Mouse (Mus musculus): ENCODE measurements around the gene Cyth2. TPM values are rescaled to one million over a fixed set of nuclear protein-coding genes. Genes with fewer than 3 reads are reported as not detected.

Cyth2 gene
- total RNA-seq (2021) = 100 to 1,000 TPM; 121 to 125 TPM
- long read RNA-seq, experiment 1, transcript Cyth2-202 (12 exons, 2,519 nt) = minor isoform, 62 of 154 reads
- long read RNA-seq, experiment 1, transcript Cyth2-203 (12 exons, 1,512 nt) = major isoform, 77 of 154 reads
- long read RNA-seq, experiment 1, partial matches to known transcripts = 5 of 154 reads
- long read RNA-seq, experiment 1, other reads (novel, unspliced or antisense) = 8 of 154 reads
- long read RNA-seq, experiment 2, transcript Cyth2-202 (12 exons, 2,519 nt) = minor isoform, 9 of 40 reads
- long read RNA-seq, experiment 2, transcript Cyth2-203 (12 exons, 1,512 nt) = major isoform, 22 of 40 reads
- long read RNA-seq, experiment 2, partial matches to known transcripts = 2 of 40 reads
- long read RNA-seq, experiment 2, other reads (novel, unspliced or antisense) = 7 of 40 reads

DNA sequence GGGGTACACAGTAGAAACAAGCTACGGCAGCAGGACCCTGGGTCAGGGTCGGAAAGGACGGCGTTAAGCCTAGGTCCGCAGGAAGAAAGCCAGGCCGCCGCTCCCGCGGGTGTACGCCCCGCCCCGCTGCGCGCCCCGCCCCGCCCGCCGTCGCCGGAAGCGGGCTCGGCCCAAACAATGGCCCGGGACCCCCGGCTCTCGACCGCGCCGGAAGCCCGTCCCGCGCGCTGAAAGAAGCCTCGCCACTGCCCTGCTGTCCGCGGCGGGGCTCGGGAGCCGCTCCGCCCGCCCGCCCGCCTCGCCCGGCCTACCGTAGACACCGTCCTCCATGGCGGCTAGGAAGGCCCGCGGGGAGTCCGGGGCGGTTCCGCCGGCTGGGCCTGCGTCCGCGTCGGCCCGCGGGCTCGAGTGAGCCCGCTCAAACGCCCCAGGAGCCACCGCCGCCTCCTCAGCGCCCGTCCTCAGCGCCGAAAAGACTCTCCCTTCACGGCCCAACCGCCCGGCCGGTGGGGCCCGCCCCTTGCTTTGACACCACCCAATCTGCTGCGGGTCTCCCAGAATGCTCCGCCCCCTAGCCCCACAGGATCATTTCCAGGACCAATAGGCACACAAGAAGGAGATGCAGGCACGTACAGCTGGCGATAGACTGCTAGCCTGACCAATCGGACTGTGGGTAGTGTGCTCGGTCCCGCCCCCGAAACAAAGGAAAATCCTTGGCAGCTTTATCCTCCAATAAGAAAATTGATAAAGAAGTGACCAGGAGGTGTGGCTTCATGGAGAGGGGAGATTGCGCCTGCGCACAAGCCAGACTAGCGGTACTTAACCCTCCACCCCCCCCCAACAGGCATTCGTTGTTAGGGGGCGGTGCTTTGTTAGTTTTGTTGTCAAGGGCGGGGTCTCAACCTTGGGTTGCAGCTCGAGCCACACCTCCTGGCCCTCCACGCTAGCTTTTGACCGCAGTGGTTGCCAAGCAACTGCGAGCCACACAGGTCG is at the start of gene Cyth2:
Gene Cyth2 (minus strand): TSS at position 795 of the 993 bp plus-strand sequence.
- peak; percentile 98 for DNase-seq

DNA sequence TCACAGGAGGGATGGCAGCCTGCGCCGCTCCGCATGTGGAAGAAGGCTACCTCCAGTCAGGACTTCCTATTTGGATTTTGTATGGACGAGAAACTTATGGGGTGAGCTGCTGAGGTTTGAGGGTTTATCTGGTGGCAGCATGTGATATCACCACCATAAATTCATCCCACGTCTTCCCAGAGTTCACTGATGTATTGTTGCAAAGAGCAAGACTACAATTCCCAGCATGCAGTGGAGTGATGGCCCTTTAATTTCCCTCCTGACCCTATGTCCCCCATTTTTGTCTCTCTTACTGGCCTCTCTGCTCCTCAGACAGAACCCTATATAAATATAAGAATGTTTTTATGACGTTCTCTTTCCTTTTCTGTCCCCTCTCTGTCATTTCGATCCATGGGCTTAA is 48.4 kb upstream of the Cyth2 start:
- no peak for DNase-seq

DNA sequence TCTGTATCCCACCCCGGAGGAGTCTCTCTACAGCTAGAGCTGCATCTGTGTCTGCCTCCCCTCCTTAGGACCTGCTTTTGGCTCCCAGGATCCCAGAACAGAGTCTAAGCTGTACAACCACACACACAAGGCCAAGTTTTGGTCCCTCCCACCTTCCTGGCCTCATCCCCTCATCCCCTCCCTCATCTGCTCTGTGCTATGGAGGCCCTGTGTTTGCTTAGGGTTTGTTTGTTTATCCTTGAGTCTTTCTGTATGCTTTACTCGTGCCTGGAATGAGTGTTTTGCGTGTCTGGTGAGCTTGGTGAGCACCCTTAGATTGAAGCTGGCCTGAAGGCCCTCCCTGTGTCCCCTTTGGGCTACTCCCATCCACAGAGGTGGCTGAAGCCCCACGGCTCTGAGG is 44.6 kb upstream of the Cyth2 start:
- DNase-seq = no peak

DNA sequence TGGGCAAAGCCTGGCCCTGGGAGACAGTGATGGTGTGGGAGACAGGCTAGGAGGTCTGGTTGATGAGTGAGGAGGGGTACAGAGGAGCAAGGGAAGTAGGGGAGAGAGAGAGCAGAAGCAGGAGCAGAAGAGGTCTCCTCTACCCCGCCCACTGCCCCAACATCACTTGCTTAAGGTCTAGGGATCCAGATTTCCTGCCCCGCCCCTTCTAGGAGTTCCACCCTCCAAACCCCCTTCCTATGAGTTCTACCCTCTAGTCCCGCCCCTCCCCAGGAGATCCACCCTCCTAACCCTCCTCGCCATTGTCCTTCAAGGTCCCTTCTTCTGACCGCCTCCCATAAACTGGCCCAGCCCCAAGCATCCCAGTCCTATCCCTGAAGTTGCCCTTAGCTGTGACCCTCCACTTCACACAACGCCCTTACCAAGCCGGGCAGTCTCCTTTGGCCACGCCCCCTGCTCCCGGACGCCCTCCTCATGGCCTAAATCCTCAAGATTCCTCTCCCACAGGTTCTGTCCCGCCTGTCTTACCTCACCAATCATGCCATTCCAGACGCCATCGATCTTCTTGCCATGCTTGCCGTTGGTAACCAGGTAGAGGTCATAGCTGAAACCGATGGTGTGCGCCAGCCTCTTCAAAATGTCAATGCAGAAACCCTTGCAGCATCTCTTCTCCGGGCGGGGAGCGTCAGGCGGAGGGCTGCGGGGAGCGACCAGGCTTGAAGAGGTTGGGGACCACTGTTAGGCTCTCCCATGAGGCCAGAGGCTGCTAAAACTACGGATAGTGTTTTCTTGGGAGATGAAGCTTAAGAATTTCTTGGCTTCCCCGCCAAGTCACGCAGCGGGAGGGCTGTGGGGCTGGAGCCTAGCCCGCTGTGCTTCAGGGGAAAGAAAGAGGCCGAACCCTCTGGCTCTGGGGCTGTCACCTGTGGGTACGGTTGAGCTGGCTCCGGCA is 42.8 kb upstream of the Cyth2 start:
- peak in 1 of 2 experiments; percentile 29 for DNase-seq

DNA sequence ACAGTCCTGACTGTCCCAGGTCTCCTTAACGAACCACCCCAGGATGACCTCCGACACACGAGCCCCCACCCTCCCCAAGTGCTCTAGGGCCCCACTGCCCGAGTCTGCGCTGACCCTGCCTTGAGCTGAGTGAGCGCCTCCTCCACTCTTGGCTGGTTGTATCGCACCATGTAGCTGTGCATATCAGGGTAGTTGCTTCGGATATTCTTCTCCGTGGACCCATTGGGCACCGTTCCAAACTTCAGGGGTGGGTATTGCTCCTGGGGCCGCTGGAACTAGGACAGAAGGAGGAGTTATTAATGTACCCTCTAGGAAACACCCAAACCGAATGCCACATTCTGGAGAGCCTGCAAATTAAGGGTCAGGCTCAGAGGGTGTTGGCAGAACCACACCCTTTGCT is 38.7 kb upstream of the Cyth2 start:
- DNase-seq = no peak

DNA sequence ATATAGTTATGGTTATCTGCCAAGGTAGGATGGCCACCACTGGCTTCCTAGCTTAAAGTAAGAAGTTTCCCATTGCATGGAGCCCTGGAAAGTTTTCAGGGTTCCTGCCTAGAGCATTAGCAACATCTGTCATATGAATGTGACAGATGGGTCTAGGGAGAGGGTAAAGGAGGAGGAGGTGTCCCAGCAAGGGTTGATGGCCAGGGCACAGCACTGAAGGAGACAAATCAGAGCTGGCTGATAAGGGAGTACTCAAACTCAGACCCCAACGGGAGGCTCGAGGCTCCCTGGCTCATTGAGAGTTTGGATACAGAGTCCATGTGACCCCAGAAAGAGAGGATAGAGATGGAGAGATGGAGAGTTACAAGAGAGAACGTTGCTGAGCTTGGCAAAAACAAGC is 36.3 kb upstream of the Cyth2 start:
- DNase-seq = peak in 1 of 2 experiments; percentile 20

DNA sequence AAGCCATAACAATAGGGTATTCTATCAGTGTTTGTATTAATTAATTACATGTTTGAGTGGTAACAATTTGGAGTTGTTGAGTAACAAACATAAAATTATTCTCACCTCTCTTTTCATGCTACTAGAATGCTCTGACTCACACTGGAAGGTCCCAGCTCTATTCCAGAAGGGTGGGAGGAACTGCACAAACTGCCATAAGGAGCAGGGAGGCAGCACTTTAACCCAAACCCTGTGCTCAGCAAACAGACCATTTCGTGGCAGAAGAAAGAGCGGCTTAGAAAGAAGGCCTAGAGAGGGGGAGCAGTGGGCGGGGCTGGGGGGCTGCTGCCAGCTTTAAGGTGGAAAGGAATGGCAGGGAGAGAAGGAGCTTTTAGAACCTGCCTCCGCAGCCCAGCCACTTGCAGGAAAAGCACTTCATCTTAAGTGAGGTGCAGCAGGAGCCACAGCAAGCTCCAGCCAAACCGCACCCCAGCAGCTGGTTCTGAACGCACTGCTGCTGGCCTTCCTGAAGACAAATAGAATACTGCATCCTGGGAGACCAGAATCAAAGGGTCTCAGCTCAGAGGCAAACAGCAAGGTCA is 34.2 kb upstream of the Cyth2 start:
- no peak for DNase-seq

DNA sequence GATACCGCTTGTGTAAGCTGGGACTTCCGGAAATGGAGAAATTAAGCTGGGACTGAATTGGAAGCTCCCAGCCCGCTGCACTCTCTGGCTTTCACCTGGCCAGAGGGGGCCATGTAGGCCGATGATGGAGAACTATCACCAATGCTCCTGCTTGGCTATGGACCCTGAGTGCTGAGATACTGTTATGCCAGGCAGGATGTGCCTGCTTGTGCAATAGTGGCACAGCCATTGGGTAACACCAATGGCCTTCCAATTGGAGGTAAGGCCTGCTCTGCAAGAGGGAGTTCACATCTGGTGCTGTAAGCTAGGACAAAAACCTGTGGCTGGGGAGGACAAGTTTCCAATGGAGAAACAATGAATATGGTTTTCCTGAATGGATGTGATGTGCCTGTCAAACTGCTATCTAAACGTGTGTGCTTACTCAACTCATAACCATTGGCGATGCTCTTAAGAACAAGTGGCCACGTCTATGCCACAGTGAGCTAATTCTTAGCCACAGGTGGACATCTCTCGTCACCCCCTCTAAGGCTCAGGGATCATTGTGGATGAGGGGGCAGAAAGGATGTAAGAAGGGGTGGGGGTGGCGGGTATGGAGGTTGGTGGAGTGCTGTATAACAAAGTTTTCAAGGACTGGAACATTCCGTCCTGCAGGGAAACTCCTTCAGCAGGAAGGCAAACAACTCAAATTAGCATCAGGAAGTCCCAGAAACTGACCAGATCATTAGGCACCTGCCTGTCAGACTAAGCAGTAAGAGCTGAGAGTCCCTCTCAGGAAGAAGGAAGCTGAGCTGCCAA is 28.8 kb upstream of the Cyth2 start:
- DNase-seq = no peak

DNA sequence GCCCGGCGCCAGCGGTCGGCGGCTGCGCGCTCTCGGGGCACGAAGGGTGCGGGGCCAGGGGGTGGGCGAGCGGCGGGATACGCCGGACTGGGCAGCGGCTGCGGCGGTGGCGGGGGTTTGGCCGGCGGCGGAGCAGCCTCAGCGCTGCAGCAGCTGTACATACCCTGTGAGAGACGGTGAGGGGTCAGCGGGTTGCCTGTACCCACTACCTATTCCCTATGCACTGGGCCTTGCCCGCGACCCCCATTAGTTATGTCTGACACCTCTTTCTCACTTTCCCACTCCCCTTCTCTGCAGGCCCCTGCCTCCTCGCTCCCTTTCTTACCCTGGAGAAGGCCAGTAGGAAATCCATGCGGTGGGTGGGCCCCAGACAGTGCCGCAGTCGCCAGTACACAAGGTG is 19.5 kb upstream of the Cyth2 start:
- DNase-seq = no peak

DNA sequence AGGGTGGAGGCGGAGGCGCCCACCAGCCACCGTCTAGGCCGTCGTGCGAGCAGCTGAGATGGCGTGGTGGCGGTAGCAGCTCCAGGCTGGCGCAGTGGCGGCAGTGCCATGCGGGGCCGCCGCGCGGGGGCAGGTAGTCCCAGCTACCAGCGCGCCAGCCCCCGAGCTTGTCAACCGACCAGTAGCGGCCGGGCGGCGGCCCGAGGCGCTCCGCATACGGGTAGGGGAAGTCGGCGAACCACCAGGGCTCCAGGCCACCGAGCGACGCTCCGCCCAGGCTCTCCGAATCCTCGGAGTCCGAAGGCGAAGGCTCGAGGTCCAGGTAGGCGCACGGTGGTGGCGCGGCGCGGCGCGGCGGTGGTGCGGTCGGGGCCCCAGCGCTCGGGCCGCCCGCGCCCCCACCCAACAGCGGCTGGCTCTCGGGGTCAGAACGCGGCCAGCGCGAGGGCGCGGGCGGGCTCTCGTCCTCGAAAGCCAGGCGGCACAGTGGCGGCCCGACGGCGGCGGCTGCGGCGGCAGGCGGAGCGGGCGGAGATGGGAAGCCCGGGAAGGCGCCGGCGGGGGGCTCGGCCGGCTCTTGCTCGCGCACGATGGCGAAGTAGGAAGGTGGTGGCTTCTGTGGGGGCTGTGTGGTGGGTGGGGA is 18.9 kb upstream of the Cyth2 start:
- peak in 1 of 2 experiments; percentile 33 for DNase-seq

DNA sequence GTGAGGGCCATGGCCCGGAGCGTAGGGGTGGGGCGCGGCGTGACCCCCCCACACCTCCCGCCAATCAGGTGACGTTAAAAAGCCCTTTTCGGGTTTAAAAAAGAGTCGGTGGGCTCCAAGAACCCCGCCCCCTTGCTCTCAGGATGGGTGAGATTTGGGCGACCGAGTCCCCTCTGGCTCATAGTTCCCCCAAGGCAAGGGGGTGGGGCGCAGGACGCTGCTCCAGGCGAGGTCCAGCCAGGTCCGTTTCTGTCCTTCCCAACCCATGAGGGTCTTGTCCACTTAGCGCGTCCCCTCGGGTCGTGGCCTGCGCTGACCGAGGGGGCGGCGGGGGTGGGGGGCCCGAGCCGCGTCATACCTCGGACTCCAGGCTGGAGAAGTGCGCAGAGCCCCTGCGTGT is 18.0 kb upstream of the Cyth2 start:
- no peak for DNase-seq

DNA sequence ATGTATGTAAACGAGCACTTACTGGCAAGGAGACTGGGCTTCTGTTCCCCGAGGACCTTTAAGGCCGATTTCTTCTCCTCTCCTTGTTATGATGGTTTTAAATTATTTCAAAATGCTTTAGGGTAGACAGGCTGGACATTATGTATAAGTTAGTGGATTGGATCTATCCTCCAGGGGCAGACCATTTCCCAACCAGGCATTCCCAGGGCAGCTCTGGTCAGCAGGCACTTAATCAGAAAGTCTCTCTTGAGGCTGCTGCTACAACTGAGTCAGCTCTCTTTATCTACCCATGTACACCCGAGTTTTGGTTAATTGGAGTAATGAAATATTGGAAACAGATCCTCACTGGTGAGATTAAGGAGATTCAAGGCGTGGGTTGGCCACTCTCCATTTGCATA is 16.7 kb upstream of the Cyth2 start:
- DNase-seq = no peak

DNA sequence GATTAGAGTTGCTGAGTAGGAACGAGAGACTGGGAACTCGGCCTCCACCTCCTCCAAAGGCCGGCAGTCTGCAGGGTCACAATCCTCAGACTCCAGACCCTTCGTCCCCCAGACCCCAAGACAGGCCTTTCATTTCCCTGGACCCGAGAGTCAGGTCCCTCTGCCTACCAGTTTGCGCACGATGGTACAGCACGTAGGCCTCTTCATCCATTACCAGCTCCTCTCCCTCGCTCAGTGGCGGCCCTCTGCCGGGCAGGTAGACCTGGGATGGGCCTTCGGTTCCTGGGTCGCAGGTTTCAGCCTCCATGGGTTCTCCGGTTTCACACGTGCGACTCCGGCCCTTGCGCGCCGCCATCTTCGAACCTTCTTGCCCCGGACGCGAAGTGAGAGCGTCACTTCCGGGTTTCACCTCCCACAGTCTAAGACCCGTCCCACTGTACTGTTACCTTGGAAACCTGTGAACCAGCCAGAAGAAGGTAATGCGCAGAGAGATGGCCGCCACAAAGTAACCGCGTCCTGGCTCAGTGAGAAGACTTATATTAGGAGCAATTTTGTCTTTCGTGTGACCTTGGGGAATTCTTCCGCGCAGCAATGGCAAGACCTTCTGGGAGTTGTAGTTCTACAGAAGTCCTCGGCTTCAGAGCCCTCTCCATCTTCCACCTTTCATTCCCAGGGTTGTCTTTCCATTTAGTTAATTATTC is 16.2 kb upstream of the Cyth2 start, which contains the start of gene Grwd1:
Gene Grwd1 (minus strand): TSS at position 518 of the 701 bp plus-strand sequence.
- DNase-seq = peak; percentile 89 to 90

DNA sequence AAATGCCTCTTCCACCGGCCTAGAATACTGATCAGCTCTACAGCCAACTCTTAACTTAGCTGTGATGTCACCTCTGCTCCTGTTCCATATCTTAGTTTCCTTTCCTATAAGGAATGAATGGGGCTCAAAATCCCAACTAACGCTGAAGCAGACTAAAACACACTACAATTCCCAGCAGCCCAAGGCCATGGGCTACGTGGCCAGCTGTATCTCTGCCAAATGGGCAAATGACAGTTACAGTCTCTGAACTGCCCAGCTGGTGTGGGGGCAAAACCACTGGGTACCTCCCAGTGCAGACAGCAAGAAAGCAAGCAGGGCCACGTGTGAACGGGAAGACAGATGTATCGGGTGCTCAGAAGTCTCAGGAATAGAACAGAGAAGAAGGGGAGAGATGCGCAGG is 12.2 kb upstream of the Cyth2 start:
- peak in 1 of 2 experiments; percentile 52 for DNase-seq

DNA sequence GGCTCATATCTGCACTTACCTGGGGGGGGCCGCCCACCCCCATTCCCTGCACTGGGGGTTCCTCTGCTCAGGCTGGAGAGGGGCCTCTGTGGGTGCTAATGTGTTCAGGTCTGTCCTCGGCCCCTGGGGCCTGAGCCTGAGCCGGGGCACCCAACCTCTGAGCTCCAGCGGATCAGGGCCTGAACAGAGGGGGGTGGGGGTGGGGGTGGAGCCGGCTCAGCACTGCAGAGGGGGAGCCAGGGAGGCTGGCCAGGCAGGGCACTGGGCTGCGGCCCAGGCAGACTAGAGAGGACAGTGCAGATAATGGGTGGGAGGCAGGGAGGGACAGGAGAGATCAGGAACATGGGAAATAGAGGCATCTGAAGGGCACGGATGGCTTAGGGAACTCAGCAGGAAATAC is 10.2 kb upstream of the Cyth2 start, which contains the start of gene Kcnj14:
Gene Kcnj14 (minus strand): TSS at position 185 of the 400 bp plus-strand sequence.
- DNase-seq = no peak

DNA sequence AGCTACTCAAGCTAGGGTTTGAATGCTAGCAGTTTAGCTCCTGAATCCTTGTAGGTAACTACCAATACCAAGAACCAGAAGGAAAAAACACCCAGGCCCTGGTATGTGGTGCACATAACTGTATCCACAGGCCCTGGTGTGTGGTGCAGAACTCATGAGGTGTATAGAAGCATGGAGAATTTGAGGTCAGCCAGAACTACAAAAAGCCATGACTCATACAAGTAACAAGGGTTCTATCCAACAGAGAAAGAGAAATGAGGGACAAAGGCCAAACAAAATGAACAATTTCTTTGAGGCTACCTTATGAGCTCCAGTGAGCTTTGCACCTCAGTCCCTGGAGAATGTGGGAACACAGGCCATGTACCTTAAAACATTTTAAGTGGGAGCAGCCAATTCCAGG is 6.5 kb upstream of the Cyth2 start:
- no peak for DNase-seq

DNA sequence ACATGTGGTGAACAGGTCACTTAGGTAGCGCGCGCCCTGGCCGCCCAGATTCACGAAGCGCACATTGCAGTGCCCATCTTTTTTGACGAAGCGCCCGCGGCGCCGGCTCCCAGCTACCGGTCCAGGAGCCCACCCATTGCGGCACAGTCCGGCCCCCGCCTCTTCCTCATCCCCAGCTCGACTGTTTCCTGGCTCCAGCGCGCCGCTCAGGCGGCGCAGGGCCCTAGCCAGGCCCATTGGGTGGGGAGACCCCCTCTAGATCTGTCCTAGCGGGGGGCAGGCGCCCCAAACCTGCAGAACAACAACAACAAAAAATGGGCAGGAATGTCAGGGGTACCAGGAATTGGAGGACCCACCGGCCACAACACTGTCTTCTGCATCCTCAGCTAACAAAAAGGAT is 5.5 kb upstream of the Cyth2 start:
- DNase-seq = no peak

DNA sequence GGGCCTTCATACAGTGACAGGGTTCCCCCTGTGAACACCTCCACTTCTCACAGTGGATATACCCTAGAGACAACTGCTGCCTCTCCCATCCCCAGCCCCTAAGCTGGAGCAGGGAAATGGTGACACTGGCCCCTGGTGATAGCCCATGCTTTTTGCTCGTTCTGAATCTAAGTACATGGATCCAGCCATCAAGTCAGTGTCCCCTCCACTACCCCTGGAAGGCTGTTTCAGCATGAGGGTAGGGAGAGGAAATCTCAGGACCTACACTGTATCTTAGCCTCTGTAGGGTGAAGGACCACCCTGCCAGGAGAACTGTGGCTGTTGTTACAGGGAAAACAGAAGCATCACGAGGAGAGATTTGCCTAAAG is 1.6 kb upstream of the Cyth2 start:
- no peak for DNase-seq

DNA sequence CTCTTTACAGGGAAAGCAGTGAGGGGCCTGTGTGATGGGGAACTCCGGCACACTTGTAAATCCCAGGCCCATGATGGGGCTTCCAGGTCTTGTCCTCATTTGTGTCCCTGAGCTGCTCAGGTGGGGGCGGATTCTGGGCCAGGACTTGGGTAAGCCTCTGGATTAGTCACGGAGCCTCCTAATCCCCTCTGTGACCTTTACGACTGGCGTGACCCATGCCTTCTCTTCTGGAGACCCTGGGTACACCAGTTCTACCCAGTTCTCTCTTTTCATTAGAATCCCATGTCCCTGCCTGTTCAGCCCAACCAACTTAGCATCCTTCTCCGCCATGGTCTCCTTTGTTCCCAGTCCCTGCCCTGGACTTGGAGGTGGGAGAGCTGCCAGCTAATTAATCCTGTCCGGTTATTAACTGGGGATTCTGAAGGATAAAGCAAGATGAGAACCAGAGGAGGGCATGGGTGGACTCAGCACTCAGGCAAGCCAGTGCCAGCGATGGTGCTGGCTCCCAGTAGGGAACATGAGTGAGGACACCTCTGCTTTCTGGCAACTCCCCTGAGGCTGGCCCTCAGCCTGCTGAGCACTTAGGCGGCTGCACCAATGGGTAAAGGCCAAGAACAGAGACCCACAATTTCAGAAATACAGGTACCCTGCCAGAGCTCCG is 1.1 kb upstream of the Cyth2 start:
- no peak for DNase-seq
